Mouse (Mus musculus) cerebellum, adult 9-11 months (tissue): Measurements from ENCODE around the gene Mill2.
"Not testable (repeated sequence)": the region's sequence is repeated elsewhere in the genome, so short reads cannot be mapped to it uniquely, and the experiment has no call there.

ENCODE experiments used
- DNase-seq: peaks from one replicate; pipeline ENCODE4 v3.0.0; 2022

The Mill2 gene

GRCm38 (mm10) chr7:18839865-18840264, at the start of gene Mill2:
TSS of gene Mill2 (plus strand) at chr7:18839966.
- no peak for DNase-seq

- not testable (repeated sequence) for DNase-seq
Measured at GRCm38 (mm10) chr7:18790671-18791070, 49.1 kb upstream of the Mill2 start.

- no peak for DNase-seq
Measured at GRCm38 (mm10) chr7:18798420-18798819, 41.3 kb upstream of the Mill2 start, which contains the start of gene Psg19. TSS of gene Psg19 (minus strand) at chr7:18798520.

GRCm38 (mm10) chr7:18799129-18799528, 40.6 kb upstream of the Mill2 start:
- DNase-seq, result no peak

- DNase-seq, result no peak
Measured at GRCm38 (mm10) chr7:18803526-18803925, 36.2 kb upstream of the Mill2 start.

- DNase-seq, result no peak
Measured at GRCm38 (mm10) chr7:18818301-18818700, 21.5 kb upstream of the Mill2 start.

GRCm38 (mm10) chr7:18821507-18821906, 18.3 kb upstream of the Mill2 start, which contains the start of gene Psg17:
TSS of gene Psg17 (minus strand) at chr7:18821607.
- no peak for DNase-seq

GRCm38 (mm10) chr7:18827792-18828546, 11.8 kb upstream of the Mill2 start:
- no peak for DNase-seq

- no peak for DNase-seq
Measured at GRCm38 (mm10) chr7:18828592-18828991, 11.2 kb upstream of the Mill2 start.

GRCm38 (mm10) chr7:18829545-18829944, 10.2 kb upstream of the Mill2 start:
- no peak for DNase-seq

GRCm38 (mm10) chr7:18832298-18832697, 7.5 kb upstream of the Mill2 start:
- no peak for DNase-seq

GRCm38 (mm10) chr7:18840386-18841173, 814 bp downstream of the Mill2 start:
- peak; percentile 40 for DNase-seq

GRCm38 (mm10) chr7:18841174-18841567, 1.4 kb downstream of the Mill2 start:
- DNase-seq, result no peak

GRCm38 (mm10) chr7:18844811-18845210, 5.0 kb downstream of the Mill2 start:
- no peak for DNase-seq

GRCm38 (mm10) chr7:18848395-18848794, 8.6 kb downstream of the Mill2 start:
- no peak for DNase-seq

GRCm38 (mm10) chr7:18858310-18858916, 18.6 kb downstream of the Mill2 start:
- DNase-seq, result no peak

- DNase-seq, result no peak
Measured at GRCm38 (mm10) chr7:18862801-18863200, 23.0 kb downstream of the Mill2 start.

- no peak for DNase-seq
Measured at GRCm38 (mm10) chr7:18868491-18868890, 28.7 kb downstream of the Mill2 start.

GRCm38 (mm10) chr7:18871031-18871430, 31.3 kb downstream of the Mill2 start, which contains the start of gene Pglyrp1:
TSS of gene Pglyrp1 (plus strand) at chr7:18871331.
- DNase-seq, result not testable (repeated sequence)

GRCm38 (mm10) chr7:18872014-18872802, 32.4 kb downstream of the Mill2 start:
- DNase-seq, result no peak

- no peak for DNase-seq
Measured at GRCm38 (mm10) chr7:18872816-18873215, 33.0 kb downstream of the Mill2 start.

GRCm38 (mm10) chr7:18873253-18873652, 33.5 kb downstream of the Mill2 start:
- peak; percentile 64 for DNase-seq

GRCm38 (mm10) chr7:18875372-18875771, 35.6 kb downstream of the Mill2 start:
- DNase-seq, result no peak
